Mouse (Mus musculus) midbrain, embryonic 16.5 days (tissue): Measurements from ENCODE around the gene Agtrap. TPM values are rescaled to one million over a fixed set of nuclear protein-coding genes. Genes with fewer than 3 reads are reported as not detected.
"Not testable (repeated sequence)": the region's sequence is repeated elsewhere in the genome, so short reads cannot be mapped to it uniquely, and the experiment has no call there.

ENCODE experiments used
- ATAC-seq: fragments of 200-750 bp; cut with Nextera tagmentation; 2 replicates; pipeline ENCODE4 v1.8.0; 2017; ENCODE audit warnings: moderate TSS enrichment
- H3K27ac ChIP-seq: fragments of 300-500 bp; sonication (generic); 2 replicates; pipeline ENCODE4 v1.5.1; 2014; ENCODE audit warnings: mild to moderate bottlenecking, low read length, mixed read lengths
- H3K27me3 ChIP-seq: fragments of 300-500 bp; sonication (generic); 2 replicates; pipeline ENCODE4 v1.6.1; 2014; ENCODE audit warnings: low read depth, low read length, mixed read lengths; ENCODE audit not compliant: control insufficient read depth, insufficient read depth
- H3K36me3 ChIP-seq: fragments of 300-500 bp; sonication (generic); 2 replicates; pipeline ENCODE4 v1.6.1; 2014; ENCODE audit warnings: mild to moderate bottlenecking, low read length, moderate library complexity, mixed read lengths; ENCODE audit not compliant: control insufficient read depth, insufficient read depth
- H3K4me1 ChIP-seq: fragments of 300-500 bp; sonication (generic); 2 replicates; pipeline ENCODE4 v1.6.1; 2014; ENCODE audit warnings: mild to moderate bottlenecking, low read length, mixed read lengths; ENCODE audit not compliant: control insufficient read depth, insufficient read depth
- H3K4me2 ChIP-seq: fragments of 300-500 bp; sonication (generic); 2 replicates; pipeline ENCODE4 v1.6.1; 2014; ENCODE audit warnings: mild to moderate bottlenecking, low read length, mixed read lengths
- H3K4me3 ChIP-seq: fragments of 300-500 bp; sonication (generic); 2 replicates; pipeline ENCODE4 v1.5.1; 2014; ENCODE audit warnings: low read depth, mild to moderate bottlenecking, low read length, moderate library complexity, mixed read lengths
- H3K9ac ChIP-seq: fragments of 300-500 bp; sonication (generic); 2 replicates; pipeline ENCODE4 v1.6.1; 2014; ENCODE audit warnings: low read depth, low read length, mixed read lengths
- H3K9me3 ChIP-seq: fragments of 300-500 bp; sonication (generic); replicated peaks from 2 replicates; pipeline ENCODE4 v1.6.1; 2014; ENCODE audit warnings: mild to moderate bottlenecking, low read length, mixed read lengths; ENCODE audit not compliant: control insufficient read depth, poor library complexity, severe bottlenecking
- WGBS: fragments of 180-500 bp; shearing (Covaris S2); extraction: QIAGEN DNeasy Blood & Tissue Kit; methylation state at CpG from one replicate; pipeline ENCODE4 v1.1.7; 2014; 5-methylcytosine and 5-hydroxymethylcytosine counted together
- polyA plus RNA-seq: library from polyadenylated mRNA; unstranded; fragments of >200 nt; fragmentation: Nextera tagmentation; extraction: Ambion mirVana; gene quantifications from 2 replicates; pipeline ENCODE4 v1.2.1, GENCODE M21; 2015

Gene Agtrap
- polyA plus RNA-seq, 1 experiment from 2014 or later: 7.7 TPM

DNA sequence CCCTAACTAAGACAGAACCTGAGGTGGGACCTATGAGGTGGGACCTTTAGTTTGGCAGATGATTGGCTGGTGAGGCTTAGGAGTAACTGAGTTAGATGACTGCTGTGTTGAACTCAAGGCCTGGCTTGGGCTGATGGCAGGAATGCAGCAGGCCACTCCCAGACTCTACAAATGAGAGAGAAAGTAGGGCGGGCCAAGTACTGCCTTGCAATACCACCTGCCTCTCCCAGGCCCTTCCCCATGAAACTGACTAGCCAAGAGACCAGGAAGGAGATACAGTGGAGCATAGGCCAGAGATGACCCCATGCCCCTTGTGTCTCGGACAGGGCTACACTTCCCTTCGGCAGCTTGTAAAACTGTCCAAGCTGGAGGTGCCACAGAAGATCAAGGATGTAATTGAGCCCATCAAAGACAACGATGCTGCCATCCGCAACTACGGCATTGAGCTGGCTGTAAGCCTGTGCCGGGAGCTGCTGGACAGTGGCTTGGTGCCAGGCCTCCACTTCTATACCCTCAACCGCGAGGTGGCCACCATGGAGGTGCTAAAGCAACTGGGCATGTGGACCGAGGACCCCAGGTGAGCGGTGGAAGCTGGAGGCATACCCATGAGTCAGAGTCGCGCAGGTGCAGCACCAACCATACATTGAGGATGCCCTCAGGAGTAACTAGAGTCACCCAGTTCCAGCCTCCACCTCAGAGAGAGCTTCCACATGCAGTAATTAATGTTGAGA lies 36.6 kb downstream of the Agtrap start:
- 94% methylated on average over 13 of the region's 13 CpGs for WGBS
- Histone ChIP-seq H3K4me1 (no peaks in the 10 kb centered on the region; the same call in 1 of the 2 replicates), H3K4me3 (no peak overlapping the region), H3K27ac (no peak overlapping the region), H3K4me2 (no peak overlapping the region), H3K27me3 (no peaks in the 10 kb centered on the region), H3K9ac (no peak overlapping the region), H3K9me3 (no peaks in the 10 kb centered on the region), H3K36me3 (peaks cover 39% of the 10 kb centered on the region)
- ATAC-seq: no peak

DNA sequence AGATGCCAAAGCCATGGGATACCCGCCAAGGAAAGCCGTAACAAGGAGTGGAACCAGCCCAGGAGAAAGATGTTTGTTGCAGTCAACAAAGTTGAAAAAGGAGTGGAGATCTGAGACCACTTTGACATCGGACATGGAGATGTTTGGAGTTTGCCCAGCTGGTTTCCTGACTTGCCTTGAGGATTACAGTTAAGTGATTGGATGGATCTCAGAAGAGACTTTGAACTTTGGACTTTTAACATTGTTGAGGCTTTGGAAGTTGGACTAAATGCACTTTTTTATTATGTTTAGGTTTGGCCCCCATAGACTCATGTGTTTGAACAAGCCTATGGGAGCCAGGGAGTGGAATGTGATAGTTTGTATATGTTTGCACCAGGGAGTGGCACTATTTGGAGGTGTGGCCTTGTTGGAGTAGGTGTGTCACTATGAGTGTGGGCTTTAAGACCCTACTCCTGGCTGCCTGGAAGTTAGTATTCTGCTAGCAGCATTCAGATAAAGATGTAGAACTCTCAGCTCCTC lies 37.4 kb downstream of the Agtrap start:
- not testable (repeated sequence) for H3K4me2 ChIP-seq, H3K27ac ChIP-seq, H3K9me3 ChIP-seq, H3K4me3 ChIP-seq, H3K9ac ChIP-seq, H3K27me3 ChIP-seq, H3K4me1 ChIP-seq, ATAC-seq
- H3K36me3 ChIP-seq: peaks cover 32% of the 10 kb centered on the region
- WGBS: 97% methylated on average over 3 of the region's 3 CpGs

DNA sequence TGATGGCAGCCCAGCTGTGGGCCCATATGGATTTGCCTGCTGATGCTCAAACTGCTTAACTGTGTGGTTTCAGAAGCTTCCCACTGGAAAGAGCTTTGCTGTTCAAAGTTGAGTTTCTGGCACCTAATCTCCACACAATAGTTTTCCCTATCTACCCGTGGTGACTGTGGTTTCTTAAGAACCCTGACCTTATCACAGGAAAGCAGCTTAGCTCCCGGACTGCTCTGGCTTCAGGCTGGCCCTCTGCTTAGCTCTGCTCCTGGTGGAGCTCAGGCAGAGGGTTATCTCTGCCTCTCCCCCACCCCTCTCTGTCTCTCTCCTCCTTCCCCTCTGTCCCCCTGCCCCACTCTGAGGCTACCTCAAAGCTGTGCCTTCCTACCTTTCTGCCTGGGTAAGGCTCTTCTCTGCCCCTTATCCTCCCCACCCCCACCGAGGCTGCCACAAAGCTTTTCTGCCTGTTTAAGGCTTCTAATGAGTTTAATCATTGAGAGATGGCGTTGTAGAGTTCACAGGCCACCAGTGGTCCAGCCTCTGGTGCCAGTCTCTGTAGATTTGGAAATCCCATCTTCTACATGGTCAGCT lies 41.3 kb downstream of the Agtrap start:
- H3K4me1 ChIP-seq: peaks cover 16% of the 10 kb centered on the region; the same call in 1 of the 2 replicates
- H3K36me3 ChIP-seq: peaks cover 9% of the 10 kb centered on the region
- no peaks in the 10 kb centered on the region for H3K9me3 ChIP-seq
- H3K27ac ChIP-seq: no peak overlapping the region
- 37% methylated on average over 4 of the region's 4 CpGs for WGBS
- ATAC-seq: no peak
- no peaks in the 10 kb centered on the region for H3K27me3 ChIP-seq
- no peak overlapping the region; the same call in 1 of the 2 replicates for H3K9ac ChIP-seq
- no peak overlapping the region for H3K4me3 ChIP-seq
- H3K4me2 ChIP-seq: no peak overlapping the region

DNA sequence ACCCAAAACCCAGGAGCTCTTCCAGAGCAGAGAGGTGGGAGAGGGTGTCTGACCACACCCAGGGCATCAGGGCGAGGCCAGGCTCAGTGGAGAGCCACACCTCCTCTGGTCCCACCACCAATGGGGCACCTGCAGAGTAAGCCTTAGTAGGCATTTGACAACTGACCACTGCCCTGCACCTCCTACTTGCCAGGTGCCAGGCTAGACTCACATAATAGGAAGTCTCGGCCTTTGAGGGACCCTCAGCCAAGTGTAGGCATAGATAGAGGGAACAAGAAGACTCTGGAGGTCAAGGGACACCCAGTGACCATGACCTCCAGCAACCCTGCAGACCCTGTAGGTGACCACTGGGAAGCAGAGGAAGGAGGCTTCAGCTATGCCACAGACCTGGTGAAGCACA lies 43.7 kb downstream of the Agtrap start:
- no peak overlapping the region for H3K4me3 ChIP-seq
- no peaks in the 10 kb centered on the region for H3K9me3 ChIP-seq
- H3K9ac ChIP-seq: no peak overlapping the region
- H3K36me3 ChIP-seq: peaks cover 7% of the 10 kb centered on the region; the same call in 1 of the 2 replicates
- H3K4me1 ChIP-seq: peaks cover 37% of the 10 kb centered on the region
- H3K4me2 ChIP-seq: no peak overlapping the region
- WGBS: 100% methylated on average over 2 of the region's 2 CpGs
- ATAC-seq: no peak
- H3K27me3 ChIP-seq: no peaks in the 10 kb centered on the region
- no peak overlapping the region for H3K27ac ChIP-seq

DNA sequence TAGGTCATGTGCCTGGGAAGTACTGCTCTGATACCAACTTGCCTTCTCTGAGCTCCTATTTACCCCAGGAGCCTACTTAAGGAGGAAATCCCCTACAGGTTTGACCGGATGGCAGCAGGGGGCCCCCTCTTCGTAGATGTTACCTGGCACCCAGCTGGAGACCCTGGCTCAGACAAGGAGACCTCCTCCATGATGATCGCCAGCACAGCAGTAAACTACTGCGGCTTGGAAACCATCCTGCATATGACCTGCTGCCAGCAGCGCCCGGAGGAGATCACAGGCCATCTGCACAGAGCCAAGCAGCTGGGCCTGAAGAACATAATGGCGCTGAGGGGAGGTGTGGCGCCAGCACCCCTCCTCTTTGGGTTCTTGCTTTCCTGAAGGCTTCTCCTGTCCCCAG lies 44.5 kb downstream of the Agtrap start:
- H3K9me3 ChIP-seq, H3K4me2 ChIP-seq: not testable (repeated sequence)

DNA sequence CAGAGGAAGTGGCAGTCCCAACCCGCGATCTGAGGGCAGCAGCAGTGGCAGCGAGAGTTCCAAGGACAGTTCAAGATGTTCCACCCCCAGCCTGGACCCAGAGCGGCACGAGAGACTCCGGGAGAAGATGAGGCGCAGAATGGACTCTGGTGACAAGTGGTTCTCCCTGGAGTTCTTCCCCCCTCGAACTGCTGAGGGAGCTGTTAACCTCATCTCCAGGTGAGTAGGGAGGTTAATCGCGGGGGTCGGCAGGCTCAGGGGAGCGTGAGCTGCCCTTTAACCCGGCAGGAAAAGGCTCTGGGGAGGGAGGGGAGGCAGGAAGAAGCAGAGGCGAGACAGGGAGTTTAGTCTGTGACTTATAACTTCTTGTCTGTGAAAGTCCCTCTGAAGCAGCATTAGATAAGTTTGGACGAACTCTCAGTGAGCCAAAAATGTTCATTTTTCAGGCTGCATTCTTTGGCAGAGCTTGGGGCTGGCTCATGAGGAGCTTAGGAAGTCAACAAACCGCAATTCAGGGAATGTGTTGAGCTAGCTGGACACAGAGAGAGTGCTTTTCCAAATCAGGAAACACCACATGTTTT lies 46.1 kb downstream of the Agtrap start:
- 5% methylated on average over 16 of the region's 16 CpGs for WGBS

More for the DNA sequence above, 44.5 kb downstream of the Agtrap start:
- WGBS: 84% methylated on average over 6 of the region's 8 CpGs
- ATAC-seq, H3K9ac ChIP-seq, H3K36me3 ChIP-seq, H3K27me3 ChIP-seq, H3K4me3 ChIP-seq, H3K27ac ChIP-seq: not testable (repeated sequence)
- H3K4me1 ChIP-seq: peaks cover 37% of the 10 kb centered on the region

DNA sequence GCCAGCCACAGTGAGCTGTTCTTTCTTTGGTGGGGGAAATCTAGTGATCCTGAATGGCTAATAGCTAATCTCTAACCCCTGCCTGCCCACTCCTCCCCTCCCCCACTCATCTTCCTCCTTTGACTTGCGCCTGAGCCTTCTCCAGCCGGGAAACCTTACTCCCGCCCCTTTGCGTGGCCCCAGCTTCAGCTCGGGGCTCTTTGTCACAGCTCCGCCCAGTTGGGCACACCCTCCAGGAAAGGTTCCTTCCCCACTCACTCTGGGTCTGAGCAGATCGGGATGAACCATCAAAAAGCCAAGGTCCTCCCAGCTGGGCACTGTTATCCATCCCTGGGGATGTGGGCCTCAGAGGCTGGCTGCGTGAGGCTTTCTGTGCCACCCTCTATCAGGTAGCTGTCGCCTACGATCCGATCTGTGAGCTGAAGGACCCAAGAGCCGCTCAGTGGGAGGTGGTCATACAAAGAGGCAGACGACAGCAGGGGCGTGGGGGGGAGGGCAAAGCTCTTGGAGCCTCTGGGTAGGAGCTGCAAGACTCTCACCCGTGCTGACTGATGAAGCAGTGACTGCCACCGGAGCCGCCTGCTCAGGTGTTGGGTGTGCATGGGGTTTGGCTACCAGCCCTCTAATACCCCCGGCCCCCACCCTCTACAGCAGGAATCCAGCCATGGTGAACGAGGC lies 46.8 kb downstream of the Agtrap start:
- ATAC-seq: peak; percentile 7; the same call in 1 of the 2 replicates
- Histone ChIP-seq H3K27me3 (no peaks in the 10 kb centered on the region), H3K4me1 (peaks cover 46% of the 10 kb centered on the region), H3K36me3 (no peaks in the 10 kb centered on the region; the same call in 1 of the 2 replicates), H3K4me2 (peak overlapping the region; percentile 85), H3K9me3 (no peaks in the 10 kb centered on the region), H3K9ac (peak overlapping the region; percentile 70), H3K27ac (peak overlapping the region; percentile 77), H3K4me3 (peak overlapping the region; percentile 43)
- 0% methylated on average over 19 of the region's 19 CpGs for WGBS

More for the DNA sequence above, 46.1 kb downstream of the Agtrap start:
- Histone ChIP-seq H3K4me2 (peak overlapping the region; percentile 85), H3K27ac (peak overlapping the region; percentile 77), H3K4me3 (peak overlapping the region; percentile 43), H3K36me3 (no peaks in the 10 kb centered on the region; the same call in 1 of the 2 replicates), H3K27me3 (no peaks in the 10 kb centered on the region), H3K9ac (peak overlapping the region; percentile 70), H3K9me3 (no peaks in the 10 kb centered on the region), H3K4me1 (peaks cover 46% of the 10 kb centered on the region)
- ATAC-seq: no peak

DNA sequence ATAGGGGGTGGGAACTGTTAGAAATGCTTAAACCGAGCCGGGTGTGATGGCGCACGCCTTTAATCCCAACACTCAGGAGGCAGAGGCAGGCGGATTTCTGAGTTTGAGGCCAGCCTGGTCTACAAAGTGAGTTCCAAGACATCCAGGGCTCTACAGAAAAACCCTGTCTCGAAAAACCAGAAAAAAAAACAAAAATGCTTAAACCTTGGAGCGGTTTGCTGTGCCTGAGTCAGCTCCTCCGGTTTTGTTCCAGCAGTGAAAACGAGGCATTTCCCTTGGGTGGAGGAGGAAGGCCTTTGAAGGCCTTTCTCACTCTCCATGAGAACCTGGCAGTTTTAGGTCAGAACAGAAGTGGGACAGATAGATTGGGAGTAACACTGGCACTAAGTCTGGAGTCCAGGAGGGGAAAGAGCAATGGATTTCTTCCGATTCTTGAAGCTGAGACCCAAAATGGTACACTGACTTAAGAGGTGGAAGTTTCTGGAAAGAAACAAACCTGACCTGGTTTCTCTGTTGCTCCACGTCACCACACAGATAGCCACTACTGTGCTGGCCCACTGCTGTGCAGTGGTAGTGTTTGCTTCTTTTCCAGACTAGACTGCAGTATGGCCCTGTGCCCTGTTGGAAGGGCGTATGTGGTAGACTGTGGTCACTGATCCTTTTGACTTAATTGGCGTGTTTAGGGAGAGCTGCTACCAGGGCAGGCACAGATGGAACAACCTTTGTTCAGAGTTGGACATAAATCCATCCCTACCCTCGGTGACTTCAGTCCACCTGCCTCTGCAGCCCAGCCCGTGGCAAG lies 47.6 kb downstream of the Agtrap start:
- 60% methylated on average over 15 of the region's 15 CpGs for WGBS
- Histone ChIP-seq H3K4me1 (peaks cover 43% of the 10 kb centered on the region), H3K27ac (peak overlapping the region; percentile 77), H3K4me2 (peak overlapping the region; percentile 85), H3K27me3 (no peaks in the 10 kb centered on the region), H3K4me3 (peak overlapping the region; percentile 72), H3K36me3 (no peaks in the 10 kb centered on the region; the same call in 1 of the 2 replicates), H3K9ac (peak overlapping the region; percentile 70), H3K9me3 (no peaks in the 10 kb centered on the region)
- ATAC-seq: no peak
